Mouse (Mus musculus) A20 (cell line): ENCODE results near the gene Igfn1.
A peak's percentile ranks its signal among the peaks of the same experiment; 100 is the strongest.

Experiments
- DNase-seq: peaks from one replicate; pipeline ENCODE4 v3.0.0-alpha.2; 2011; ENCODE audit warnings: low read depth, low spot score

Igfn1 gene

DNA sequence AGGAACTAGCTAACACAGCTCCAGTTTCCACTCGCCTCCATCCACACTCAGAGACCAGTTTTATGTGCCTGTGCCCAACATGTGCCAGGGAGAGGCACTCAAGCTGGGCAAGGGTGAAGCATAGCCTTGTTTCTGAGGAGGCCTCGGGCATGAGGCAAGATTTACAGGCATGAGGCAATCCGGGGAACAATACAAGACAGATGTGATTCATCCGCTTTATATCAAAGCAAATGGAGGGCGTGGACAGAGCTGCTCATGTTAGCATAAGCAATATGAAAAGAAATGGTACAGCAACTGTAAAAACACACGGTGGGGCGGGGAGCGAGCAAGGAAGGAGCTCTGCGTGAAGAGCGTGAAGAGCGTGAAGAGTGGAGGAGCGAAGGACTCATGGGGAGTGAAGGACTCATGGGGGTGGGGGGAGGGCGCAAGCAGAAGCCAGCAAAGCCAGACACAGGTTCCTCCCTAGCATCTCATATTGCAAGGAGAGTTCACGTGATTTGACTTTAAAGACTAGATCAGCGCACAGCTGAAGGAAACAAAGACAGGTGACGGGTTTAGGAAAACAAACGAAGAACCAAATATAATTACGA, 72.3 kb downstream of the Igfn1 start:
- DNase-seq = no peak

DNA sequence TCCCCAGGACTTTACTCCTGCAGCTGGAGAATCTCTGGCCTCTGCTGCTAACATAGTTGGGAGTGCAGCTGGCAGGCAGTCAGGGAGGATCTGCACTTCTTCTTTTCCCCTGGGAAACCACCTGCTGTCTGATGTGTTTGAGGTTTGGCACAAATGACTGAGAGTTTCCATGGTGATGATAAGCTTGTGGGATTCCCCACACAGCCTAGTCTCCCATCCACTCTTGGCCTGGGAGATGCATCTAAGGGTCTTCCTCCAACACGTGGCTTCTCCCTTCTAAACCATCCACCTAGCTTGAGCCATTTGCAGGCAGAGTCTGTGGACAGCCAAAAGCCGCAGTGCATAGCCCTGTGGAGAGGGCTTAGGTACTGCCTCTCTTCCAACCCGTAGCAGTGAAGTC, 76.3 kb downstream of the Igfn1 start:
- DNase-seq = peak; percentile 41

DNA sequence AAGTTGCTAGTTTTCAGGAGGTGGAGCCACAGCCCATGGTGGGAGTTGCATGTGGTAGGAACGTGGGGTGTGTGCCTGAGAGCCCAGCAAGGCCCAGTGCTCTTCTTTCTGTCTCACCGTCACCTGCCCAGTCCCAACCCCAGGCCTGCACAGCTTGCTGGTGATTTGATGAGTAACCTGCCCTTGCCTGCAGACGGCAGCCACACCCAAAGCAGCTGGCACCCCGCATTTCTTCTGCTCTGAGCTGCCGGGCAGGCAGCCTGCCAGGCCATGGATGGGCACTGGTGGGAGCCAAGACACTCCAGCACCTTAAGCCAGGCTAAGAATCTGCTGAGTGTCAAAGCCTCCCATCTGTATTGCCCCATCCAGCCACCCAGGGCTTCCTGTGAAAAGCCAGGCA, 80.3 kb downstream of the Igfn1 start:
- DNase-seq = no peak

DNA sequence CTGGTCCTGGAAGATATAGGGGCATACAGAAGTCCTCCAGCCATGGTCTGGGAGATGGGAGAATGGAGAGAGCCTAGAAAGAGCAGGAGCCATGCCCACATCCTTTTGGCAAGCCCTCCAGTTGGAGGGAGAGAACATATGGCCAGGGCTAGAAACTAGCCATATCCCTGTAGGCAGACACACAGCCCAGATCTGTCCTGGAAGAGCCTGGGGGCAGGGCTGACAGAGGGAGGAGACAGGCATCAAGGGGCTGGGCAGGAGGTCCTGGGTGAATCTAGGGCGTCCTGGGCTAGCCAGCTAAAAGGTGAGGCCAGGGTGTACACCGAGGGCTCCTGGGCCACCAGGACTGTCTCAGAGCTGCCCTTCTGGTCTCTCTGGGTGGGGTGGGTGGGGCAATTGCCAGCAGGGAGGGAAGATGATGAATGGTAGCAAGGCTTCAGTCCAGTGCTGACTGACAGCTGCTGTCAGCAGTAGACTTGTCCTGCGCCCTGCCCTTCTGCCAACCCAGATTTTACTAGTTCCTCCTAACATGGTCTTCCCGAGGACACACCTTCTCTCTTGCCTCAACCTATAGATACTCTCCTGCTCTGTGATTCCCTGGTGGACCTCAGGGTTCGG, 81.7 kb downstream of the Igfn1 start:
- DNase-seq = no peak

DNA sequence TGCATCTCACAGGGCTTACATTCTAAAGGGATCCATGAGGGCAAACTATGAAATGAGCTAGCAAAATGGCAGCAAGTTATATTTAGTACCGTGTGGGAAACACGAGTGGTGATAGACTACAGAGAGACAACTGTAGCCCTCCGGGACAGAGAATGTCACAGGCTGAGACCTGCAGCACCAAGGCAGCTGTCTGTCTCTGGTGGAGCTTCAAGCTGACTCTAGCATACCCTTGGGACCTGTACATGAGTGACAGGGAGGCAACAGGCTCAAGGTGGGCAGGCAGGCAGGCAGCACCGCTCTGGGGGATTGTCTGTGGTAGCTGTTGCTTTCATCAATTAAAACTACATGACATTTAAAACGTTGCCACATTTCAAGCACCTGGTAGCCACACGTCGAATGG, 82.9 kb downstream of the Igfn1 start:
- no peak for DNase-seq

DNA sequence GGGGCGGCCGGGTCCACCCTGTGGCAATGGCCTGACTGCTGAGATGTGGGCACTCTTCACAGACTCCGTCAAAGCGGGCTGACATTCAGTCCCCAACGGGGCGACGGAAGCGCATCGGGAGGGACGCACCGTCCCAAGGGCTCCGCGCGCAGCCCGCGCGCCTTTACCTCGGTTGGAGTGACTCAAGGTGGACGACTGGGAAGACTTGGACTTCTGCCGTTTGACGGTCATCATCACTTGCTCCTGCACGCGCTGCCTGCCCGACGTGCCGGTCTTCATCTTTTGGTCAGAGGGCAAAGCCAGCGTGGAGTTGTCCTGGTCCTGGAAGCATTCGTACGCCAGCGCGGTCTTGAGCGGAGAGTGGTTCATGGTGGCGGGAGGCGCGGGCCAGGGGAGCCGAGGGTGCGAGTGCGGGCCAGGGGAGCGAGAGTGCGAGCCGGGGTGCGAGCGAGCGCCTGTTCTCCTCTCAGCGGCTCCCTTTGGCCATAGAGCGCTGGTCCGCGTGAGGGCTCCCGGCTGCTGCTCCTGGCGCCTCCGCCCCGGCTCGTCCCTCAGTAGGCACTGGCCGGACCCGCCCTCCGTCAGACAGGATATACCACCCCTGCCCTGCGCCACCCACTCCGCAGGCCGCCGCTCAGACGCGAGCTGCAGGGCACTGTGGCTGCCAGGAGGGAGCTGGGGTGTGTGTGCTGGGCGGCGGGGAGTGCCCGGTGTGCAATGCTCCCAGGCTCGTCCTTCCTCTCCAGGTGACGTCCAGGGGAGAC, 87.3 kb downstream of the Igfn1 start, which contains the start of gene Pkp1:
Gene Pkp1, minus strand, starts transcription at position 564 of the 764 bp plus-strand sequence.
- DNase-seq = no peak

DNA sequence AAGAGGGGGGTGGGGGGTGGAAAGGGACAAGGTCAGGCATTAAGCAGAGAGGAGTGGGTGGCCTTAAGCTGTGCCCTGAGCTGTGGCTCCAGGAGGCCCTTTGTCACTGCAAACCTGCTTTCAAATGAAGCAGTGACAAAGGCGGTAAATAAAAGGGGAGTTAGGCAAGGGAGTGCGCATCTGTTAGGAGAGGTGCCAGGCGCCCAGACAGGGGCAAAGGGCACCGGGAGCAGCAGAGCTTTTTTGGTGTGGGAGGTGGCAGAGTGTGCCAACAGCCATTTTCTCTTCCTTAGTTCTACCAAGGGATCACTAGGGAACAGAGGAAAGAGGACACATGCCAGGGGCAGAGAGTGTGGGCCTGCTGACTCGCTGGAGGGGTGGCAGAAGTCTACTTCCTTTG, 88.9 kb downstream of the Igfn1 start:
- DNase-seq = no peak

DNA sequence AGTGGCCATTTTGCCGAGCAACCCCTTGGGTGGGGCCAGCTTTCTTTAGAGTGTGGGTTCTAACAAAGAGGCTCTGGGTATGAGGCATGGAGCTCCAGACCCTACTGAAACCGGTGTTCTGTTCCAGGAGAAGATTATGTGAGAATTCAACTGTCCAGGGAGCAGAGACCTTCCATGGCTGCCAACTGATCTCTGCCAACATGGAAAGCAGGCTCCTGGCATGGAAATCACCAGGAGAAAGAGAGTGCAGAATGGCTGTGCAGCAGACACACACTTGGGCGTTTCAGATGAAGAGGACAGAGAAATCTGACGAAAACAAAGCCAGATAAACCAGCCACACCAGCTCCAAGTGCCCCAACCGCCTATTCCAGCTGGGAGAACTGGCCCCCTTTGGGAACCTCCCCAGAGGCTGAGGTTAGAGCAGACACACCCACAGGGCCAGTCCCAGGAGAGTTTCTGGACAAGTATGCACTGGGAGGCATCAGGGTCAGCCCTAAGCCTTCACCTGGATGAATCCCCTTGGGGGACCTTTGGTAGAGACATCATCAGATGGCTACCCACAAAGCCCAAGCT, 89.6 kb downstream of the Igfn1 start:
- no peak for DNase-seq

DNA sequence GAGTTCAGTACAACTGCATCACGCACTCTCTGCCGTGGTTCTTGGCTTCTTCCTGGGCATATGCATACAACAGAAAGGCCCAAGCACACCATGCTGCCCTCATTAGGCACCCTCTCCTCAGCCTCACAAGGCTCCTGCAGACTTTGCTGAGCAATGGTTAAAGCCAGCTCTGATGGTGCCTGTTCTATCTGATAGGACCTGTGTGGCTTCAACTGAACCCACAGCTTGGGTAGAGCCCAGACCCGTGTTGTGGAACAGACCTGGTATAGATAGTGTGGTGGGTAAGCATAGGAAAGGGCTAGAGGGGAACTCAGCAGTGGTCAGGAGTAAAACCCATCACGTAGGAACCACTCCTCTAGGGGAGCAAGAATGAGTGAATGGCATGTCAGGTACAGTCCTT, 92.5 kb downstream of the Igfn1 start:
- no peak for DNase-seq

DNA sequence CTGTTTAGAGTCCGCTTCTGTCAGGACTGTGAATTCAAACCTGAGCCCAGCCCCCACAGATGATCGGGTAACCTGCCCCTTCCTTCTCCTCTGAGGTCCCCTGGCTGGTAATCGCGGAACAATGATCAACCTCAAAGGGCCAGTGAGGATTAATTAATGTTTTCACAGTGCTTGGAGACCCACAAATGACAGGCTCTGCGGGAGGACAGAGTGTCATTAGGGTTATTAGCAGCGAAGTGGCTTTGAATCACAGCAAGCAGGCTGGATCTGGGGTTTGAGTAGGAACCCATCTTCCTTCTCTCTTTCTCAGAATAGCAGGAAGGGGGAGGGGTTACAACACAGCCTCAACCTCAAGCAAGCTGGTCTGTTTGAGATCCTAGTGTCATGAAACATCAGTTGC, 96.8 kb downstream of the Igfn1 start:
- no peak for DNase-seq

DNA sequence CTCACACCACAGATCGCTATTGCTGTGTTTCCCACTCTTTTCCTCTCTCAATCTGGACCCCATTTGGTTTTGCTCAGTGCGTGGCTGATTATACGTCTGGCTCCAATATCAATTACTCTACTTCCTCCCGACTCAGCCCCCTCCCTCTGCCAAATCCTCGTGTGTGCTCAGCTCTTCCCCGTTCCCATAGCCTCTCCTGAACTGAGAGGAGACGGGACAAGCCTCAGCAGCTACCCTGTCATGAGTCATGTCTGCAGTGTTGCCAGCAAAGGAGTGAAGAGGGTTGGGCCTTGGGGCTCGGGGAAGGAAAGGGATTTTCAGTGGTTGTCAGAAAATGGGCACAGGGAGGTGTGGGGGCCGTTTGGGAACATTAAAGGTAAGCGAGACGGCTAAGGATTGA, 99.4 kb downstream of the Igfn1 start:
- no peak for DNase-seq
